Mouse (Mus musculus) erythroid progenitor cell, adult 5-6 weeks (primary cell): ENCODE measurements around the gene Itk. TPM values are rescaled to one million over a fixed set of nuclear protein-coding genes. Genes with fewer than 3 reads are reported as not detected.
"Not testable (repeated sequence)": the region's sequence is repeated elsewhere in the genome, so short reads cannot be mapped to it uniquely, and the experiment has no call there.

Experiments
- ATAC-seq: replicated peaks from 2 replicates; pipeline ENCODE4 v1.8.0; 2016; ENCODE audit warnings: moderate number of reproducible peaks, mild to moderate bottlenecking, moderate TSS enrichment, inconsistent platforms; ENCODE audit not compliant: poor library complexity, low FRiP score, severe bottlenecking
- total RNA-seq, 2 experiments: library from RNA; stranded (forward) in 1 of 2; stranded (reverse) in 1 of 2; fragments of 150-400 nt in 1 of 2; fragments of 186-747, 209-891 nt in 1 of 2; gene quantifications; 2 replicates each; pipeline versions ENCODE4 v1.2.3 to v1.2.4; 2015 to 2017; ENCODE audit warnings: low replicate concordance in 2 of 2

The Itk gene
- 3.2 and 5.0 TPM in 2 replicates for total RNA-seq (2015; ENCODE audit: low replicate concordance)
- 2.2 and 2.9 TPM in 2 replicates for total RNA-seq (2017; ENCODE audit: low replicate concordance)

DNA sequence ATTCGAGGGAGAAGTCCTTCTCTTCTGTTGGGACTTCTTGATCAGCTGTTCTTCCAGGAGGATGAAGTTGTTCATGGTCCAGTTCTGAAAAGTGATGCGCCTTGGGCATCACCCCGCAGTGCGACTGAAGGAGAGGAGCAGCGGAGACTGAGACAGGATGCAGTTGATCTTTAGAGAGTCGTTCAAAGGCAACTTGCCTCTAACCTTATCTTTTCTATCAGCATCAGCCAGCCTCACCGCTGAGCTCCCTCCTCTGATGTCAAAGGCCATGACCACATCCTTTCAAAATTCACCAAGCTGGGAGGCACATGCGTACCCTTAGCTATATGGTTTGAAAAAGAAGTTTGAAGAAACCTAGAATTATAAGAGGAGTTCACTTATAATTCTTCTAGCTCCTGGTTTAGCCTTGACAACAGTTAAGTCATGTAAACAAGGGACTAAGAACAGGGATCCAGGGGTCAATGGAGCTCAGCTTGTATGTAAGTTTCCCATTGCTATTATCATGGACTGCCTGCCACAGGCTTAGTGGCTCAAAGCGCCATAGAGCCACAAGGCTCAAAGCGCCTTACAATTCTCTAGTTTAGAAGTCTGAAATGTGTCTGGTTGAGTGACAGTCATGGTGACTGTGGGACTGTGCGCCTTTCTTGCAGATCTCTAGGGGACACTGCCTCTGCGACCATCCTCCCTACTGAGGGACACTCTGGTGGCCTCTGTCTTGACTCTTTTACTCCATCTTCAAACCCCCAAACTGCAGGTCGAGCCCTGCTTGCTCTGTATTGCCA is at the start of gene Itk:
TSS of gene Itk (minus strand) at position 180 of the 782 bp plus-strand sequence.
- no peak for ATAC-seq

- ATAC-seq, result peak; percentile 66
Observed at GRCm38 (mm10) chr11:46437459-46438000, 48.2 kb upstream of the Itk start.

DNA sequence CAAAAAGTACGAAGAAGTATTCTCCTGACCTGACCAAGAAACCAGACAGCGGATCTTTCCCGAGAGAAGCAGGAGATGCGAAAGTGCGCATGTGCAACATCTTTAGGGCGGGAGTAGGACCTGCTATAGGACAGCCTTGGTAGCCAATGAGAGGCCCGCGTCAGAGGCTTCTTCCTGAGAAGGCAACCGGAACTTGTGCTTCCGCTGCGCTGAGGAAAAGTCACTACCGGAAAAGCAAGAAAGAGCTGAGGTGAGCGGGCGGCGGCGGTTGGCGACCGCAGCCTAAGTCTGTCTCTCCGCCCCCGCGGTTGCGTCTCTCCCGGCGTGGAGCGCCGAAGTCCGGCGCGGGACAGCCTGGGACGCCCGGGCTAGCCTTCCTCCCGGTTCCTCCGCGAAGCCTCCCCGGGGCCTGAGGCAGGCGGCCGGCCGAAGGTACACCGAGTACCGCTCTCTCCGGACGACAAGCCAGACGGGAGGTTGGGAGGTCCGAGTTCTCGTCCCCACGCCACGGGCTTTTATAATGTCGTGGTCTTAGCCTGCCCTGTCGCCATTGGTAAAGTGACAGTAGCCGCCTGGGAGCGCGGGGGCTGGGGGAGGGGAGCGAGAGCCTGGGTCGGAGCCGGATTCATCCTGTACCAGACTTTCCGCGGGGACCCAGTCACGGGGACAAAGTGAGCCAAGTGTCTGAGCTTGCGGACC is 47.6 kb upstream of the Itk start, which contains the start of gene Med7:
TSS of gene Med7 (plus strand) at position 166 of the 699 bp plus-strand sequence.
- ATAC-seq, result peak; percentile 90

GRCm38 (mm10) chr11:46435363-46435762 is 46.0 kb upstream of the Itk start:
- ATAC-seq, result no peak

DNA sequence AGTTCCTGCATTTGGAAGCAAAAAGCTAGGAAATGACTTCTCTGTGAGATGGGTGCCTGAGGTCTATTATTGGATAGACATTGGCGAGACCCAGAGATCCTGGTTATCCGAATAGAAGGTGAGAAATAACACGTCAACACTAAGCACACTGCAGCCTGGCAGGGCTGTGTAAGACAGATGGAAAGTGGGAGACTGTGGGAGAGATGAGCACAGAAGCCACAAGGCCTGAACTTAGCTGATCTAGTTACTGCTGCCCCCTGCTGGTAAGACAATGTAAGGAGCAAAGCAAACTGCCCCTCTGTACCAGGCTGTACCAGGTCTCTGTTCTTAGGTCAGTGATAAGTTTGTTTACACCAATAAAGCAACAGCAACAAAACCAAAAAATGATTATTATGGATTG is 41.8 kb upstream of the Itk start:
- peak; percentile 88 for ATAC-seq

- ATAC-seq, result no peak
Observed at GRCm38 (mm10) chr11:46430123-46430522, 40.8 kb upstream of the Itk start.

DNA sequence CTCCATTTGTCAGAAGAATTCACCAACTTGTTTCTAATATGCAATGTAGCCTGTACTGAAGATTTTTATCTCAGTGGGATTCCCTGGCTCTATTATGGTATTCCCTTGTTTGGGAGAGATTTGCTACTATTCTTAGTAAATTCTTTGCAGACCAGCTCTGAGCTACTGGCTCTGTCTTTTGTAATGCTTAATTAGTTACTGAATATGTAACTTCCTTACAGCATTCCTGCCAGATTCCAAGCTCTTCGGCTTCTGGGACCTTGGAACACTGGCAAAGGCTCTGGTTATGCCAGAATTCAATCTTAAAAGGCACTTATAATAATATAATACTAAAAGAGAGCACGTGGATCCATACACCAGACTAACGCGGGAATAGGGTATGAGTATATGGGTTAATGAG is 38.8 kb upstream of the Itk start:
- not testable (repeated sequence) for ATAC-seq

- ATAC-seq, result no peak
Observed at GRCm38 (mm10) chr11:46421086-46421888, 32.0 kb upstream of the Itk start.

- no peak for ATAC-seq
Observed at GRCm38 (mm10) chr11:46418860-46419259, 29.5 kb upstream of the Itk start.

- ATAC-seq, result no peak
Observed at GRCm38 (mm10) chr11:46418438-46418837, 29.1 kb upstream of the Itk start.

GRCm38 (mm10) chr11:46410018-46410563 is 20.8 kb upstream of the Itk start:
- ATAC-seq, result no peak

GRCm38 (mm10) chr11:46406721-46407120 is 17.4 kb upstream of the Itk start:
- ATAC-seq, result no peak

GRCm38 (mm10) chr11:46404986-46405385 is 15.7 kb upstream of the Itk start:
- no peak for ATAC-seq

- no peak for ATAC-seq
Observed at GRCm38 (mm10) chr11:46401555-46401954, 12.2 kb upstream of the Itk start.

DNA sequence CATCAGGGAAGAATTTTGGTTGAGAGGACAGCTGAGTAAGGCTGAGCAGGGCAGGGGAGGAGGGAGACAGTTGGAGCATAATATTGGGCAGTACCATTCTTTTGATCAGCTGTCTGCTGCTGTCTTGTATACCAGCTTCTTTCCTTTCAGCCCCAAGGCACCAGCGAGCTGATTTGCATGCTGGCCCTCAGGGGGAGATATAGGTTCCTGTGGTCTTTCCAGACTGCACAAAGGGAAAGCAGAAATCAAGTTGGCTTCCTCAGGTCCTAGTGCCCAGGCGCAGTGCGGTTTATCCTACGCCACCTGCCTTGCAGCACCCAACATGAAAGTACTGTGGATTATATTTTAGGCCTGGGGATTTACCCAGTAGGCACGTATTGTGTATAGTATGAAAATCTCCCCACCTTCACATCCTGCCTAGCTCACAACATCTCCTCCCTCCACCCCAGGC is 9.6 kb upstream of the Itk start:
- ATAC-seq, result no peak

- no peak for ATAC-seq
Observed at GRCm38 (mm10) chr11:46398473-46398872, 9.2 kb upstream of the Itk start.

GRCm38 (mm10) chr11:46397900-46398299 is 8.6 kb upstream of the Itk start:
- ATAC-seq, result no peak

GRCm38 (mm10) chr11:46396860-46397179 is 7.5 kb upstream of the Itk start:
- ATAC-seq, result no peak

- ATAC-seq, result no peak
Observed at GRCm38 (mm10) chr11:46396167-46396859, 7.0 kb upstream of the Itk start, which contains the start of gene Fam71b. Gene Fam71b (plus strand): TSS chr11:46396559.
